Mouse (Mus musculus) adrenal gland, adult 8-10 months (tissue): ENCODE data around the gene Fam186b. TPM values are rescaled to one million over a fixed set of nuclear protein-coding genes. Genes with fewer than 3 reads are reported as not detected.
A peak's percentile ranks its signal among the peaks of the same experiment; 100 is the strongest.

Source experiments
- DNase-seq: peaks from one replicate; pipeline ENCODE4 v3.0.0; 2022
- total RNA-seq, 4 experiments: library from RNA; stranded (reverse); gene quantifications; 2 replicates each; pipeline ENCODE4 v1.2.4; 2022

The Fam186b gene
- 1 to 10 TPM; 2.6 to 4.5 (median 3.8) TPM for total RNA-seq

DNA sequence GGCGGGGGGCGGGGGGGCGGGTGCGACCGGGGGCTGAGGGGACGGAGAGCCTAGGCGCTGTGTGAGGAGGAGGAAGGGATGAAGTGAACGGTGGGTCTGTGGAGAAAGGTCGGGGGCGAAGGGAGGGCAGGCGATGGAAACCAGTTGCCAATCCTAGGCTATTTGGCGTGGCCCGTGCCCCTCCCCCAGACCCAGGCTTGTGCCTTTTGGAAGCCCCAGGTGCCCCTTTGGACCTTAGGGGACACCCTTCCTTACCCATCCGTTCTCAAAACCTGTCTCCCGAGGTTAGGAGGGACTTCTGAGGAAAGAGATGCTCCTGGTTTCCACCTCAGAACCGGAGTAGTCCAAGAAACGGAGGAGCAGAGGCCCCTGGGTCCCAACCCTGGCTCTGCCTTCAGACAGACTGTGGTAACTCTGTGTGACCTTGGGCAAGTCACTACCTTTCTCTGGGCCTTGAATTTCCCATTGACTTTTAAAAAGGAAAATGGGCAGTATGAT is at the start of gene Fam186b:
Gene Fam186b, minus strand, starts transcription at position 405 of the 498 bp plus-strand sequence.
- peak; percentile 36 for DNase-seq

DNA sequence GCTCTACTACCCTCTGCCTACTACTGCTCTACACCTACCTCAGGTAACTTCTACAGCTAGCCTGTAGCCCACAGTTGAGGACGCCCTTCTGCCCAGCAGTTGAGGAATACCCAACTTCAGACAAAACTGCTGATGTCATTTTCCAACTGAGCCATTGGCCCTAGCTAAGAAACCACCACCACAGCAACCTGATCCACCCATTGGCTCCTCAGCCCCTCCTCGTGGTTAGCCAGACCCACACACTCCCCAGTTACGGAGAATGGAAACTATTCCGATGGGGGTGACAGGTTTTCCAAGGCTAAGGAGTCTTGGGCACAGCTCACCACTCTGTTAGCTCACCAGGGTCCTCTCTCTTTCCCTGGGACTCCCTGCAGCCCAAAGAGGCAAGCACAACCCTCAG is 49.3 kb upstream of the Fam186b start:
- no peak for DNase-seq

DNA sequence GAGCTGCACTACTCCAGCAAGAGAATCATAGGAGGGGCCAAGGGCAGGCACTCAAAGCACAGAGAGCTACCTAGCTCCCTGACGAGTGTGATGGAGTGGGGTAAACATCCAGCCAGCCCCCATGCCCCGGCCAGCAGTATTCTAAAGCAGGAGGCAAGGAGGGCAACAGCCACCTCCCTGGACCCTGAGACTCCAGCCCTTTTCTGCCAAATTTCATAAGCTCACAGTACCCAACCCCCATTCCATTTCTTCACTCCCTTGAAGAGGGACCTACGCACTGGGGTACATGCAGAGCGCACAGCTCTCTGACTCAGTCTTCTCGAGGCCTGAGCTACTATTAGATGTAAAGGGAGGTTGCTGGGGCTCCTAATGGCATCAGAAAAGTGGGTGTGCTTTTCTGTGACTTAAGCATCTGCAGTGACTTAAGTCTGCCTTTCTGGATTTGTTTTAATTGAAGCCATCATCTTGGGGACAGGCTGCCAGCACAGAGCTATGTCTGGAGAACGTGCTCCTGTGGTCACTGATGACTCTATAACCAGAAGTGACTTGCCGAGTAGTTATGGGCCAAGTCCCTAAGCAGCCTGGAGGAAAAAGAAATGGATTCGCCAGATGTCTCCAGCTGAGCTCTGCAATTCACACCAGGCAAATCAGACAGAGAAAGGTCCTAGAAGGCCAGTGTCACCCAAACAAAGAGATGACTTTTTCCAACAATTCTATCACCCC is 48.6 kb upstream of the Fam186b start:
- DNase-seq, result no peak

DNA sequence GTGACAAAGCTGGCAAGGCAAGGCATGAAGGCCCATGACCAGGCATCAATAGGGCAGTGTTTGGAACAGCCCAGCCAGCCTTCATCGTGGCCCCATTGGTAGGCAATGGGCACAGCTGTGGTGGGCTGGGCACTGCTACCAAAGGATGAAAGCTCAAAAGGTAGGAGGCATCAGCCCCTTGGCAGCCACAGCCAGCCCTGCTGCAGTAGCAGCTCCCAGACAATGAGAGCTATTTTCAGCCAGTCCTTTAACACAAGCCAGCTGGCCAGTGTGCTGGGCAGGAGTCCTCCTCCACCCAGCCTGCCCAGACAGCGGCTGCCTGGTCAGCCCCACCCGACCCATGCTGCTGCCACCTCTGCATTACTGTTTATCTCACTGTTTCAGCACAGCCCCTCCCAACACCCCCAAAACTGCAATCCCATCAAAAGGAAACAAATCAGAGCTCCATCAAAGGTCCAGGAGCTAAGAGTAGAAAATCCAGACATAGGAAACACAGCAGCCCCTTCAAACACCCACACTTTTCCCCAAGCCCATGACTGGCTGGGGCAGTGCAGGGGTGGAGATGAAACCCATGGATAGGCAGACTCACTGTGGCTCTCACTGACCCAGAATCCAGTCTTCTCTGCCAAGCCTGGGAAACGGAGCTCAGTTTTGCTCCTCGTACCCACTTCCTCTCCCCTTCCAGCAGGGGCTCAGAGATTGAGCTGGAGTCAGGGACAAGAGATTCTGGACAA is 47.9 kb upstream of the Fam186b start:
- no peak for DNase-seq

DNA sequence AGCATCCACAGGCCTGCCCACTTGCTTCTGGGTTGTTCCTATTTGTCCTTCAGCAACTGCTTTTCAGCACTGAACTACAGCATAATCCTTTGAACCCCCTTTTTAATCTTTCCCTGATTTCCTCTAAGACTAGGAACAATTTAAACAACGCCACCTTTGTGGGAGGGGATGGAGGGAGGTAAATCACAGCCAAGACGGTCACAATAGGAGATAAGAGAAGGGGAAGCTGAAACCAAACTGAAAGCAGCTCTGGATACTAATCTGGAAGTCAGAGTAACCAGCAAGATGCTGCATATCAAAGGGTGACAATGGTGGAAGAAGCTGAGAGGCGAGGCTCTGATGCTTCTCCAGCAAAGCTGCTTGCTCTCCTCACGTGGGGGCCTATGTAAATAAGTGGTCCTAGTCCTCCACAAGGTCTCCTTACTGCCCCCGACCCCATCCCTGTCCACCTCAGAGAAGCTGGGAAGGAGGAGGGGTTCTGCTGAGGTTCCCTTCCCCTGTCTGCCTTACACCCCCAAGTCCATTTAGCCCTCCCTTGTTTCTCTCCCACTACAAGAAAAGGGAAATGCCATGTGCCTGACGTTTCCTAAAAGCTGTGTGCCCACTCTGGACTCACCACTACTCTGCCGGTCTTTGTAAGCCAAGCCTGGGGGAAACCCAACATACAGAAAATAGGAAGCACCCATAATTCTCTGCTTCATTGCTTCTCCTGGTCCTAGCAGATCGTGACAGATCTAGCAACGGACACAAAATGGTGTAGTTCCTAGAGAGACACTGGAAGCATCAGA is 46.7 kb upstream of the Fam186b start:
- no peak for DNase-seq

DNA sequence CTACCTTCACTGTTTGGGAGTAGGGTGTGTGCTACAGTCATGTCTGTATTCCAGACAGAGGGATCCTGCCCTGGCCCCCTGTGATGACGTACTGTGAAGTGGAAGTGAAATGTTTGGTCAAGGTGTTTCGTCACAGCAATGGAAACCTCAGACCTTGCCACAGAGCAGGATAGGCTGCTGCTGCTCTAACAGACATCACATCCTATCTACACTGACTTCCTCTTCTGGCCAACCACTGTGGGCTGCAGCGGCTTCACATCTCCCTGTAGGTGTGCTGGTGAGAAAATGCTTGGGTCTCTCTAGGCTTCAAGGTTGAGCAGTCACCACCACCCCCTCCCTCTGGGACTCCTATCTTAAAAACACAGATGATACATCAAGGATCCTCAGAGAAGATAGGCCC is 45.4 kb upstream of the Fam186b start:
- DNase-seq, result no peak

DNA sequence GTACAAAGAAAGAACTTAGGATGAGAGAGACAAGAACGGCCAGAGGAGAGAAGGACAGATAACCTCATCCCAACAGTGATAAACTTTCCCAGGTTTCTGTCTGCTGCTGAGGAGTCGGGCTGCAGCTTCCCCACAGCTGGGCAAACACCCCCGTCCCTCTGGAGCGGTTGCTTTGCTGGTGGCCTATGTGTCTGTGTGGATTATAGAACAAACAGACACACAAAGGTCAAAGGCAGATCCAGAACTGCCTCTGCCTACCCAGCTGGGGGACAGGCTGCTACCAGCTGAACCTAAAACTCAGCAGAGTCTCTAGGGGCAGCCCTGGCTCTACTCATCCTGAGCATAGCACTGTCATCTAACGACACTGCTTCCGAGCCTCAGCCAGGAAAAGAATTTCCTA is 44.0 kb upstream of the Fam186b start:
- DNase-seq, result no peak

DNA sequence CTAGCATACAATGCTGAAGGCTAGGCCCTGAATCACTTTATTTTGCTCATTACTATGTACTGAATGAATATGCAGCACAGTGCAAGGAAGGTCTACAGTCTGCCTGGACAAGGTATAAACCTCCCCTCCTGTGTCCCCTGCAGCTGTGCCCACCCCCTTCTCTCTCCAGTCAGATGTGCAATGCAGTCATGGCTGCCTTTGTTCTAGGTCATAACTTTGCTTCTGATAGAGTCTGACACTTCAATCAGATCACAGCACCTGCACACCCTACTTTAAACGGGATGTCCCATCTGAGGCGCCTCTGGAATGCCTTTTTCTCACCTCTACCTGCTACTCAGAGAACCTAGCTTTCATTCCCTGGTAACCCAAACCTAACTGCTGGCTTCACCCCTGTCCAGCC is 43.2 kb upstream of the Fam186b start:
- no peak for DNase-seq

DNA sequence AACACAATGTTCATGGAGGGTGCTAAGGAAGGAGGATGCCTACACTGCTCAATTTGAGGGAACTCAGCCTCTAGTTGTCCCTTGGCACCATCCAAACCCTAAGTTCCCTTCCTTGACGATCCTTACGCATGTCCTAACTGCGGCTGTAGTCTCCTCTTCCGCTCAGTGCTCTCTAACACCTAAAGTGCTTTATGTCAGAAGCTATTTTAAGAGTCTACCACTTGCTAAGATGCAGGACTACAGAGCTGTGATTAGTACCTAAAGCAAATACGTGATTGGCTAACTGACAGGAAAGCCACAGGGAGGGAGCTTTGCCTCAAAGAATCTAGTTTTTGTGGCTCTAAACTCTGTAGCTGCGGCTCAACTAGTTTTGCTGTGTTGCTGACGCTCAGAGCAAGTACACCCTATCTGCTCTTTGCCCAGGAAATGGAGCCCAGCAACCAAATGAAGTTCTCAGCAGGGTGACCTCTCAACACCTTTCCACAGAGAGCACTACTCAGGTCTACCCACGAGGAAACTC is 40.2 kb upstream of the Fam186b start:
- DNase-seq, result no peak

DNA sequence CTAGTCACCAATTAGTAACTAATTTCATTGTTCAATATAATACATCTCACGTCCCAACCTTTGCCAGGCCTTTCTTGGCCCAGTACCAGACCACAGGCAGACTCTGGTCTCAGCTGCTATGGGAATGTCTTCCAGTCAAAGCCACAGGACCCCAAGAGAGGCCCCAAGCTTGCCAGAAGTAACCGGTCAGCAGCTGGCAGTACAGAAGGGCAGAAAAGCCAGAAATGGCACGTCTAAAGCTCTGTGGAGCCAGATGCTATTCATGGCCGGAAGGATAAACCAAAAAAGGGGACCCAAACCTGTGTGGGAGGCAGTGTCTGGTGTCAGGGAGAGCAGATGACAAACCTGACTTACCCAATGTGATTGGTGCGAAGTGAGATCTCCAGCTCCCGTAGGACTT is 38.8 kb upstream of the Fam186b start:
- no peak for DNase-seq

DNA sequence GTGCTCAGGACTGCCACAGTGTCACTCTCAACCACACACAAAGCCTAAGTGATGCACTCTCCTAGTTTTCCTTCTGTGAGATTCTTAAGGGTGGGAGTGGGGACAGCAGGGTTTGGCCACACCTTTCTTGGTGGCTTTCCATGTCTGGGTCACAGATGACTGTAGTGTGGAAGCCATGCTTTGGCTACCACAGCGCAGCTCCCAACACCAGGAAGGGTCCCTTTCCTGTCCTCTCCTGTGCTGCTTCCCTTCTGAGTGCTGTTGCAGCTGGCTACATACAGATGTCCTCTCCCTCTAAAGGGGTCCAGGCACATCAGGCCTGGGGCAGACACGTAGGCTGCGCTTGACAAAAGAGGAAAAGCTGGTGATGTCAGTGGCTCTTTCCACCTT is 38.0 kb upstream of the Fam186b start:
- no peak for DNase-seq

DNA sequence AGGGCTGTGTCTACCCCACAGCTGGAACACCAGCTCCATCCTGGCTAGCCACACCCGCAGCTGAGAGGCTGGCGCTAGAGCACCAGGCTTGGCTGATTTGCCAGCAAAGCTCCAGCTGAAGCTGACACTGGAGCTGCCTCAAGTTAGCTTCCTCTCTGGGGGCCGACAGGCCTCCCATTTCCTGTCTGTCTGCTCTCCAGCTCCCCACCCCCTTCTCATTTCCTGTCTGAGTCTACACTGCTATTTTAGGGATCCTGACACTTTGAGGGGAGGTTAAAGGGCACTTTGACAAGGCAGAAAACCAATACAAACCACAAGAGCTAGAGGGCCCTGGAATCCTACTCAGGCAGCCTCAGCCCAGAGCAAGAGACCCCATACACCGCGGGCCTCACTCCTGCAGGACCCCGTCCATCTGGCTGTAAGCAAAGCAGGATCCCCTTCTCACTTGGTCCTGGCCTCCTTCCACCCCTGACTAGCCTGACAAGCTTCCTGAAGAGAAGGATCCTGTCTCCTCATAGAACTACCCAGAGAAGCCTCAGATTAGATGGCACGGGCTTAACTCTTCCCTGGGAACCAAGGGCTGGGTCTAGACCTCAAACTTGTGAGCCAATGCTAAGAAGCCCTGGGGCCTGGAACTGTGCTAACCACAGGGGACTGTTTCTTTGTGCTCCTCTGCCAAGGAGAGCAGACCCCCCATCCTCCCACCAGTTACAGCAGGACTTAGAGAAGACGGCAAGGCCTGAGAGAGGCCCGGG is 37.4 kb upstream of the Fam186b start:
- DNase-seq, result peak; percentile 64

DNA sequence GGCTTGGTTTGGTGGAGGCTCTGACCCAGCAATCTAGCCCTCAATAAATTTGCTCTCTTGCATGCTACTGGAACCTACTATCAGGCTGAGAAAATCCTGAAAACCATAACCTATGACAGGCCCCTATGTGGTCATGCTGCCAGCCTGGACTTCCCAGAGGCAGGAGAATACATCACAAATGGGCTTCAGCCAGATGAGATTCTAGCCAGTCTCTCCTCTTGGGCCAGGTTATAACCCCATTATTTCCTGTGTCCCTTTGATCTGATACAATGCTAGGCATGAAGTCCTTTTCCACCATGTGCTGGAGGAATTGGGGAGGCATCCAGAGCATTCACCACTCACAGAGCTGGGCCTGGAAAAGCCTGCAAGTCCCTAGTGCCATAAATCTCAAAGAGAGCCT is 36.4 kb upstream of the Fam186b start:
- DNase-seq, result no peak

DNA sequence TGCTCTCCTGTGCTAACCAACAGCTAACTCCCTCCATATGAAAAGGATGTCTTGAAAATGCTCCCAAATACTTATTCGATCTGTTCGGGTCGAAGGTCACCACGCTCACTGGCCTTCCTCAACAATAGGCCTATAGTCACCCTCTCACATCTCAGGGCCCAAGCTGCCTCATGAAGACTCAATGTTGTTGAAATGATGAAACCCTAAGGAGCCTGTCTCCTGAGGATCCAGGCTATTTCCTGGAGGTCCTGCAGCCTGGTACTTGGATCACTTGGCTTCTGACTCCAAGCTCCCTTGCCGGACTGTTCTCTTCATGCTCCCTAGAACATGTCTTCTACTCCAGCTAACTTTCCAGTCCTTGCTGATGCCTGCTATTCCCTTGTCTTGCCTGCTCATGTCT is 35.7 kb upstream of the Fam186b start:
- no peak for DNase-seq

DNA sequence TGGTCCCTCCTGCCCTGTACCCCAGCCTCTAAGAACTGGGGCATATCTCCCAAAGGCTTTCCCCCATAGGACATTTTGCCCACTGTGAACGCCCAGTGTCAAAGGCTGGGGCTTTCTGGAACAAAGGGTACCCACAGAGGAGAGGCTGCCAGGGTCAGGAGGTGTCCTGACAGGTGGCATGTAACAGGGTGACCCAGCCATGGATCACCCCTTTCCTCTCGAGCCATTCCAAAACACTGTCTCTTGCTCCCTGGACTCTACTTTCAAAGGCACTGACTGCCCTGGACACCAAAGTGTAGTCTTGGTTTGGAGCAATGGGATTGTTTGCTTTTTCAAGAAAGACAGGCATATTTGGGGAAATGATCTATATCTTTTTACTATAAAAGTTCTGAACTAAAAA is 34.6 kb upstream of the Fam186b start:
- no peak for DNase-seq

DNA sequence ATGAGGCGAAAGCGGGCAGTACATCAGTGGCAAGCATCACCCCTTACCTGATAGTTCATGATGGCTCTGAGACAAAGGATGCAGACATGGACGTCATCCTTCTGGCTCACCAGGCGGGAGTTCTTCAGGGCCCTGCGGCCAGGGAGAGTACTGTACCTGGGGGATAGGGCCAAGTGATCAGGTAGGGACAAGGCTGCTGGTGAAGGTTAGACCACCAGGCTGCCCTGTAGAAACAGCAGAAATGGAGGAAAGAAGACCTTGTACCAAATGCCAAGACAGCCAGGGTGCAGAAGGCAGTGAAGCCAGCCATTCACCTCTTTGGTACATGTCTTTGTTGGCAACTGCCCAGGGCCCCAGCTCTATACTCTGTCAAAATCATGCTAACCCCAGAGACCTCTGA is 32.3 kb upstream of the Fam186b start:
- no peak for DNase-seq

DNA sequence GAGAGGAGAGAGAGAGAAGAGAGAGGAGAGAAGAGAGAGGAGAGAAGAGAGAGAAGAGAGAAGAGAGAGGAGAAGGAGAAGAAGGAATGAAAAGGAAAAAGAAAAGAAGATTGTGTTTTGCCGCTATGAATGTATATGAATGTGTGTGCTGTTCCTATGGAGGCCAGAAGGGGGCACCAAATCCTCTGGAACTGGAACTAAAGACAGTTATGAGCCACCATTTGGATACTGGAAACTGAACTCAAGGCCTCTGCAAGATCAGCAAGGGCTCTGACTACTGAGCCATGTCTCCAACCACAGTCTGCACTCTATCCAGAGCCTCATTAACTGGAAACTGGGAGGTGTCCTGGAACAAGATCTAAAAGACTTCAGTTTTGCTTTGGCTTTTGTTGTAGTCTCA is 31.3 kb upstream of the Fam186b start:
- no peak for DNase-seq

DNA sequence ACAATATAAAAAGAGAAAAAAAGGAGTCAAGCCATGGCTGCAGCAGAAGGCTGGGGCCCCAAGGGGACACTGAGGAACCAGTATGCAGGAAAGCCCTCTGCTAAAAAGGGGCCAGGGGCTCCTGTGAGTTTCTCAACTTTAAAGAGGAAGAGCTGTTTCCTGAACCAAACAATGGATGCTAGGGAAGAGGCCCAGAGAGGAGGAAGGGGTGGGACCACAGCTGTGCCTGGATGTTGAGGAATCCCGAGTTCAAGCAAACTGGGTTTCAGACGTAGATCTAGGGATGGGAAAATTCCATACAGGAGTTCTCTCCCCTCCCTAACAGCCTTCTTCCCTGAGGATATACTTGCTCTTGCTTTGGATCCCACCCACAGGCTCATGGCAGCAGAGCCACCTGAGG is 30.7 kb upstream of the Fam186b start:
- no peak for DNase-seq

DNA sequence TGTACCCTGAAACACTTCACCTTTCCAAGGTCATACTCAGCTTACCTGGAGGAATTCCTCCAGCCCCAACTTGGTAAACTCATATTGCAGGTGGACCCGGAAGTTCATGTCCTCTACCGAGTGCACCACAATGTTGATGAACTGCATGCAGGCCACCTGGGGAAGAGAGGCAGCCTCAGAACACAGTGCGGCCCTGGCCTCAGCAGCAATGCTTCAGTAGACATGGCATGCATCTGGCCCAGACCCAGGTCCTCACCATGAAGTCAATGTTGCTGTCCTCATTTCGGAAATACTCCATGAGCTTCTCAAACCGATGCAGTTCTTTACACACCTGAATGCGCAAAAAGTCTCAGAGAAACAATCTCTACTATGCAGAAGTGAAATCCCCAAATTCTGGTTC is 29.9 kb upstream of the Fam186b start:
- no peak for DNase-seq

DNA sequence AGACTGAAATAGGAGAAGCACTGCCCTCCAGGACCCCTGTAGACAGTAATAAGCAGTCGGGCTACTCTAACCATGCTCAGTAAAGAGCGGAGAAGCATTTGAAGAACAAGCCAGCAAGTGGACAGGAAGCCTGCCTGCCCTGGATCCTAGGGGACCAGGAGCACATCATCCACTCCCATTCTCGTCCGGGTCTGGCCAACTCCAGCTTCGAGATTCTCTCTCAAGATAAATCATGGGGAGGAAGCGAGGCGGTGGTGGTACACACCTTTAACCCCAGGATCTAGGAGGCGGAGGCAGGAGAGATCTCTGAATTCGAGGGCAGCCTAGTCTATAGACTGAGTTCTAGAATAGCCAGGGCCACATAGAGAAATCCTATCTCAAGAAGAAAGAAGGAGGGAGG is 28.5 kb upstream of the Fam186b start:
- DNase-seq, result no peak

DNA sequence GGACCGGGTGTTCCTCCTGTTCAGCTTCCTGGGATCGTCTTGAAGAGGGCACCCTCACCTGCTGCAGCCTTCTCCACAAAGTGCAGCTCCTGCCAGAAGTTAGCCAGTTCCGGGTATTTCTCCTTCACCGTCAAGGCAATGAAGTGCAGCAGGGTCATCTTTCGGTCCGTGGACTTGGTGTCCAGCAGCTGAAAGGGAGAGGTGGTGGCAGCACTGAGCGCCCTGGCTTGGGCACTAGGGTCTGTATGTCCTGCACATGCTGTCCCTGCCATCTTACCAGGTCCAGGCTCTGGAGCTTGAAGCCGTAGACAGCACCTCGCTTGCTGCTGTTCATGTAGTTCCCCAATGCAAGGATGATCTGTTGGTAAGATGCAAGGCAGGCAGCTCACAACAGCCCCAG is 25.3 kb upstream of the Fam186b start:
- no peak for DNase-seq

DNA sequence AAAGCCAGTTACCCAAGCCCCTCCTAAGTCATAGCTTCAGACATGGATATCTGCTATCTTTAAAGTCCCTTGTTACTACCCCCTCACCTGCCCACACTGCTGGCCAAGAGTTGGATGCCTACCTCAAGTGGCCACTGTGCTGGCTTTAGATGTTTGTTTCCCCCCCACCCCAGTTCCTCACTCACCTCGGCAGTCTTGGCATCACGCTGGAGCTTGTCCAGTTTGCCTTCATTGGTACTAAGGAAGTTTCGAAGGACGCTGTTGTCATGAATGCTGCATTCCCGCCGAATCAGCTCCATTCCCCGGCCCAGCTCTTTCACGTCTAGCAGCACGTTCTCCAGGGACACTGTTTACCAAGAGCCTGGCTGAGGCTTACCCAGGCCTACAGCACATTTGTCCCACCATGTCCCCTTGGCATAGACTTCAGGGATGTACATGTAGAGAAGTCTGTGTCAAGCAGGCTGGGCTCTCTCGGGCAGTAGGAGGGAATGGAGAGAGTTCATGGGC is 24.5 kb upstream of the Fam186b start:
- DNase-seq, result no peak
